Mouse (Mus musculus) spleen, postnatal 14 days (tissue): ENCODE measurements around the gene Actn3.

Experiments
- DNase-seq, 2 experiments: peaks; one replicate each; pipeline ENCODE4 v3.0.0; 2021 to 2022; ENCODE audit warnings: low spot score in 2 of 2

Gene Actn3

GRCm38 (mm10) chr19:4811909-4812242, 65.8 kb downstream of the Actn3 start:
- no peak for DNase-seq
